Mouse (Mus musculus) myocyte (in vitro differentiated cells): ENCODE measurements around the gene Lmo2.

Source experiments
- E2F4 ChIP-seq: IDR thresholded peaks from one replicate; pipeline ENCODE4 v1.6.1; 2011; ENCODE audit warnings: mild to moderate bottlenecking, control low read depth, moderate library complexity; ENCODE audit not compliant: insufficient read depth
- MAX ChIP-seq: IDR thresholded peaks from one replicate; pipeline ENCODE4 v1.6.1; 2011; ENCODE audit warnings: low read depth, mild to moderate bottlenecking, control low read depth
- MYOD1 ChIP-seq, 3 experiments: IDR thresholded peaks; one replicate each; pipeline ENCODE4 v1.6.1; 2011; ENCODE audit warnings: control low read depth in 2 of 3, low read depth in 2 of 3, mild to moderate bottlenecking in 2 of 3, moderate library complexity in 1 of 3; ENCODE audit not compliant: insufficient read length in 2 of 3, control insufficient read depth in 1 of 3
- MYOG ChIP-seq, 3 experiments: IDR thresholded peaks; one replicate each; pipeline ENCODE4 v1.6.1; 2011; ENCODE audit warnings: control low read depth in 2 of 3, low read depth in 2 of 3, mild to moderate bottlenecking in 2 of 3; ENCODE audit not compliant: insufficient read length in 2 of 3, control insufficient read depth in 1 of 3, insufficient read depth in 1 of 3
- POLR2A ChIP-seq: IDR thresholded peaks from one replicate; pipeline ENCODE4 v1.6.1; 2011; ENCODE audit warnings: low read depth, mild to moderate bottlenecking, control low read depth, moderate library complexity; ENCODE audit not compliant: insufficient read length
- POLR2AphosphoS2 ChIP-seq: IDR thresholded peaks from one replicate; pipeline ENCODE4 v1.6.1; 2011; ENCODE audit warnings: low read depth, control low read depth; ENCODE audit not compliant: insufficient read length
- REST ChIP-seq: IDR thresholded peaks from one replicate; pipeline ENCODE4 v1.6.1; 2011; ENCODE audit warnings: mild to moderate bottlenecking, control low read depth, moderate library complexity; ENCODE audit not compliant: insufficient read depth, insufficient read length
- SRF ChIP-seq: IDR thresholded peaks from one replicate; pipeline ENCODE4 v1.6.1; 2011; ENCODE audit warnings: low read depth; ENCODE audit not compliant: control insufficient read depth, insufficient read length
- TCF12 ChIP-seq: IDR thresholded peaks from one replicate; pipeline ENCODE4 v1.6.1; 2011; ENCODE audit warnings: mild to moderate bottlenecking, control low read depth; ENCODE audit not compliant: poor library complexity, insufficient read depth, severe bottlenecking
- USF1 ChIP-seq: IDR thresholded peaks from one replicate; pipeline ENCODE4 v1.6.1; 2011; ENCODE audit warnings: low read depth, mild to moderate bottlenecking, control low read depth, moderate library complexity

DNA sequence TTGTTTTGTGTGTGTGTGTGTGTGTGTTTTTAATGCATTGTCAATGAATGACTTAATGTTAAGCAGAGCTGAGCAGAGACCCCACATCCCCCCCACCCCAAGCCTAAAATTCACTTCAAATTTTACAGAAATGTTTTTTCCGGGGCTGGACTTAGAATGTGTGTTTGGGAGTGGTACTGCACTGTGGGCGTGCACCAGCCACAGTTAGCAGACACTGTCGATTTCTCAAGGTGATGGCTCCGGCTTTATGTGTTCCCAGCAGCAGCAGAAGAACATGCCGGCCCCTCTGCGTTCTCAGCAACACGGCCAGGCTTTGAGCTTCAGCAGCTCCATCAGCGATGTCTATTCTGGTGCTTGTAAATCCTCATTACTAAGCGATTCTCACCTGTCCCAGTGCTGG is 25.3 kb upstream of the Lmo2 start:
- TF ChIP-seq POLR2AphosphoS2 (no peak), POLR2A (no peak), TCF12 (no peak), SRF (no peak), E2F4 (no peak), MAX (no peak), MYOD1 (IDR thresholded peaks at IDR 0.05; ENCODE audit: control insufficient read depth in 1 of 3, insufficient read length in 2 of 3, low read depth in 2 of 3) (no peak), USF1 (no peak), MYOG (IDR thresholded peaks at IDR 0.05; ENCODE audit: control insufficient read depth in 1 of 3, insufficient read depth in 1 of 3, insufficient read length in 2 of 3, low read depth in 2 of 3) (no peak), REST (no peak)
